Mouse (Mus musculus): ENCODE data around the gene Gpn3. TPM values are rescaled to one million over a fixed set of nuclear protein-coding genes. Genes with fewer than 3 reads are reported as not detected.
"Not testable (repeated sequence)": the region's sequence is repeated elsewhere in the genome, so short reads cannot be mapped to it uniquely, and the experiment has no call there.

Gpn3 gene
- total and polyA plus RNA-seq, 3 experiments, result 61.4 to 96.1 (median 74.6) TPM

DNA sequence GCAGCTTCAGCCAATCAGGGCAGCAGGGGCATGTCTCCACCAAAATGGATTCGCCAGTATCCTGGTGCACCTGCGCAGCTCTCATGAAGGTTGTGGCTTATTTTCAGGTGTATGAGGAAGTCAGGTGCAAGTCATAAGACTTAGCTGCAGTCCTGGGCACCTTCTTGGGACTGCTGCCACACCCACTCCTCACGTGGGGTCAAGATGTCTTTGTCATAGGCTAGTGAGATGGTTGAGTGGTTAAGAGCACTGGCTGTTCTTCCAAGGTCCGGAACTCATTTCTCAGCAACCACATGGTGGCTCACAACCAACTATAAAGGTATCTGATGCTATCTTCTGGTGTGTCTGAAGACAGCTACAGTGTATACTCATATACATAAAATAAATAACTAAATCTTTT, 49.0 kb downstream of the Gpn3 start:
- peaks cover 13% of the 10 kb centered on the region for H3K79me2 ChIP-seq (replicated peaks; ENCODE audit: control insufficient read depth, extremely low read depth, insufficient read depth, poor library complexity, severe bottlenecking)
- dilution Hi-C loops (cut with MboI; ENCODE audit: extremely low pct_ligation_motif_present, extremely low pct_unique_long_range_greater_than_20kb, low sequenced_read_pairs); H3K27ac ChIP-seq (ENCODE audit: insufficient read depth, low read depth); in situ Hi-C loops (cut with MboI; ENCODE audit: low pct_ligation_motif_present, low pct_unique_long_range_greater_than_20kb, low sequenced_read_pairs); H3K27me3 ChIP-seq (replicated peaks); H3K4me2 ChIP-seq (ENCODE audit: insufficient read depth, low read depth, poor library complexity, severe bottlenecking); H3K36me3 ChIP-seq (replicated peaks in 1 of 2; ENCODE audit: control insufficient read depth in 1 of 2, insufficient read depth in 1 of 2, low read length in 1 of 2); H3K4me3 ChIP-seq (replicated peaks in 1 of 3; ENCODE audit: low read depth in 2 of 3, low read length in 2 of 3, poor library complexity in 1 of 3); H3K9ac ChIP-seq (ENCODE audit: insufficient read depth, low read depth); H3K9me3 ChIP-seq (replicated peaks; ENCODE audit: low read length): not testable (repeated sequence)
- TF ChIP-seq POLR2A (IDR thresholded peaks at IDR 0.05; ENCODE audit: low read depth, low read length) (peak; percentile 32; the same call in 1 of the 2 replicates), NRF1 (IDR thresholded peaks at IDR 0.05; ENCODE audit: low read depth, low read length) (peak; percentile 28; the same call in 1 of the 2 replicates), USF2 (conservative IDR thresholded peaks at IDR 0.05; ENCODE audit: low read depth, low read length) (peak; percentile 54), MAX (IDR thresholded peaks at IDR 0.05; ENCODE audit: low read length) (peak; percentile 67; the same call in 1 of the 2 replicates), USF1 (IDR thresholded peaks at IDR 0.05; ENCODE audit: low read depth, low read length) (peak; percentile 63)
- peaks cover 6 to 20% of the 10 kb centered on the region in 2 experiments; a peak in 3 of 4 replicates for H3K4me1 ChIP-seq (ENCODE audit: control insufficient read depth in 1 of 2, insufficient read depth in 2 of 2)
- DNase-seq (ENCODE audit: extremely low read depth), result peak; percentile 70

DNA sequence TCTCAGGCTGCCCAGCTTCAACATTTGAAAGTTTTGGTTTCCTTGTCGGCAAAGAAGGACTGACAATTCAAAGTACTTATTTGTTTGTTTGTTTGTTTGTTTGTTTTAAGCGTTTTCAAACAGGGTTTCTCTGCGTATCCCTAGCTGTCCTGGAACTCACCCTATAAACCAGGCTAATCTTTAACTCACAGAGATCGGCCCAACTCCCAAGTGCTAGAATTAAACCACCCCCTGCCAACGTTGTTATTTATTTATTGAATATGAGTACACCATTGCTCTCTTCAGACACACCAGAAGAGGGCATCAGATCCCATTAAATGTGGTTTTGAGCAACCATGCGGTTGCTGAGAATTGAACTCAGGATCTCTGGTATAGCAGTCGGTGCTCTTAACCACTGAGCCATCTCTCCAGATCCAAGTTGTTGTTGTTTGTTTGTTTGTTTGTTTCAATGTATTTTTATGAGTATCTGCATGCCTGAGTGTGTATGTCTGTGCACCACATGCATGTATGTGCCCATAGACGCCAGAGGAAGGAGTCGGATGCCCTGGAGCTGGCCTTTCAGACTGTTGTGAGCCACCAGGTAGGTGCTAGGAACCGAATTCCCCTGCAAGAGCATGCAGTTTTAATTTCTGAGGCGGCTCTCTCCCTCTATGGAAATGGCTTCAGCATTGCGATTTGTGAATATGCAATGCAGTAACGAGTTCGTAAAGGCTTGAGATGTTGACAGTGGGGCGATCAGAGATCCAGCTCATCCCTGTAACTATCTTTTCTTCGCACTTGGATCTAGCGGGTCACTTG, 49.8 kb downstream of the Gpn3 start, which contains the start of gene Anapc7:
Gene Anapc7, plus strand, starts transcription at position 423 of the 798 bp plus-strand sequence.
- H3K27me3 ChIP-seq (replicated peaks), result no peaks in the 10 kb centered on the region
- peak within 1 kb of the TSS; percentile 94 to 98 (median 95) for H3K4me3 ChIP-seq (replicated peaks in 1 of 3; ENCODE audit: low read depth in 2 of 3, low read length in 2 of 3, poor library complexity in 1 of 3)
- dilution Hi-C loops (cut with MboI; ENCODE audit: extremely low pct_ligation_motif_present, extremely low pct_unique_long_range_greater_than_20kb, low sequenced_read_pairs) (no loop called here), in situ Hi-C loops (cut with MboI; ENCODE audit: low pct_ligation_motif_present, low pct_unique_long_range_greater_than_20kb, low sequenced_read_pairs) (no loop called here)
- H3K27ac ChIP-seq (ENCODE audit: insufficient read depth, low read depth), result peak within 1 kb of the TSS; percentile 56
- H3K79me2 ChIP-seq (replicated peaks; ENCODE audit: control insufficient read depth, extremely low read depth, insufficient read depth, poor library complexity, severe bottlenecking), result peaks cover 17% of the 10 kb centered on the region
- H3K4me1 ChIP-seq (ENCODE audit: control insufficient read depth in 1 of 2, insufficient read depth in 2 of 2), result peaks cover 6 to 20% of the 10 kb centered on the region in 2 experiments; a peak in 3 of 4 replicates
- TF ChIP-seq ZC3H11A (IDR thresholded peaks at IDR 0.05; ENCODE audit: low read depth, low read length) (no peak), ZNF384 (IDR thresholded peaks at IDR 0.05; ENCODE audit: low read depth, low read length) (no peak), MYC (IDR thresholded peaks at IDR 0.05; ENCODE audit: low read depth, low read length) (peak; percentile 42; the same call in 1 of the 2 replicates), MAZ (IDR thresholded peaks at IDR 0.05; ENCODE audit: low read depth, low read length) (0 out of 2 replicates have a peak, but pooled peaks have one; percentile 25), RAD21 (IDR thresholded peaks at IDR 0.05; ENCODE audit: low read depth, low read length) (peak; percentile 5; the same call in 1 of the 2 replicates), ELF1 (IDR thresholded peaks at IDR 0.05; ENCODE audit: low read depth, low read length) (no peak), RCOR1 (conservative IDR thresholded peaks at IDR 0.05; ENCODE audit: low read depth, low read length) (0 out of 2 replicates have a peak, but pooled peaks have one; percentile 38), CTCF (conservative IDR thresholded peaks at IDR 0.05 in 1 of 2, IDR thresholded peaks at IDR 0.05 in 1 of 2; ENCODE audit: low read depth in 2 of 2, low read length in 2 of 2) (peak in 1 of 2 experiments; percentile 41; a peak in 2 of 4 replicates), HCFC1 (IDR thresholded peaks at IDR 0.05; ENCODE audit: low read depth, low read length) (no peak), CHD1 (IDR thresholded peaks at IDR 0.05; ENCODE audit: low read depth, low read length) (0 out of 2 replicates have a peak, but pooled peaks have one; percentile 51), JUN (IDR thresholded peaks at IDR 0.05; ENCODE audit: insufficient read depth, low read depth, low read length) (no peak), GABPA (IDR thresholded peaks at IDR 0.05; ENCODE audit: insufficient replicate concordance, low read depth, low read length) (no peak), TBP (conservative IDR thresholded peaks at IDR 0.05; ENCODE audit: low read depth, low read length) (no peak)
- H3K36me3 ChIP-seq (replicated peaks in 1 of 2; ENCODE audit: control insufficient read depth in 1 of 2, insufficient read depth in 1 of 2, low read length in 1 of 2), result peaks cover 0 to 15% of the 10 kb centered on the region in 2 experiments
- peak; percentile 37 for DNase-seq (ENCODE audit: extremely low read depth)
- peak within 1 kb of the TSS; percentile 82 for H3K9ac ChIP-seq (ENCODE audit: insufficient read depth, low read depth)
- H3K9me3 ChIP-seq (replicated peaks; ENCODE audit: low read length), result no peaks in the 10 kb centered on the region
- peak within 1 kb of the TSS; percentile 97 for H3K4me2 ChIP-seq (ENCODE audit: insufficient read depth, low read depth, poor library complexity, severe bottlenecking)
